Mouse (Mus musculus): ENCODE measurements at regions not wholly inside any gene's neighbourhood (a gene's known extent, or its start where the extent isn't known, plus 50 kb on each side); places are given as distances from the start of the nearest gene placed in this dataset.

DNA sequence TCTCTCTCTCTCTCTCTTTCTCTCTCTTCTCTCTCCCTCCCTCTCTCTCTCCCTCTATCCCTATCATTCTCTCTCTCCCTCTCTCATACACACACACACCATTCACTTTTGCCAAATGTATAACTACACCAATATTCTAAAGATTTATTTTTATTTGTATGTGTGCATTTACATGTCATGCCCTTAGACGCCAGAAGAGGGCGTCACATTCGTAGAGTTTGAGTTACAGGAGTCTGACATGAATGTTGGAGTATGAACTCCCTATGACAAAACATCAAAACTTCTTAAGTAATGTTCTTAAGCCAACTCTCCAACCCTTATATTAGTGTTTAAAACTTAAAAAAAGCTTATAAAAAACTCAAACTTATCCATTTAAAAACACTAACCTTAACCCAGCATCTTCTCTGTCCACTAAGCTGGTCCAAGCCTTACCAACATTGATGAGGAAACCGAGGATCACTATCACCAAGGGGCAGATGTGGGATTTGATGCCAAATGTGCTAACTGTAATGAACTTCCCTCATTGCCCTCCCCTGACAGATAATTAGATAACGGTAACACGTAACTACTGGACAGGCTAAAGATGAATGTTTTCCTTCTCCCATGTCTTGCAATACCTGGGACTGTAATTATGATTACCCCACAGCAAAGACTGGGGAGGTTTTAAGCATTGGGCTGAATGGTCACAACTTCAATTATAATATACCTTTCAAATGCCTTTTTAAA lies 176.7 kb downstream of the Tm2d1 start:
- no peaks in the 10 kb centered on the region for H3K27me3 ChIP-seq (replicated peaks; ENCODE audit: control insufficient read depth, insufficient read depth, low read length)
- 54% methylated on average over 6 of the region's 6 CpGs for WGBS
- no peak for DNase-seq (ENCODE audit: low spot score)
- H3K36me3 ChIP-seq (ENCODE audit: control insufficient read depth, insufficient read depth, low read length) = no peaks in the 10 kb centered on the region
- H3K27ac ChIP-seq (ENCODE audit: low read depth, low read length) = no peak overlapping the region
- H3K4me3 ChIP-seq (ENCODE audit: low read depth, low read length) = no peak overlapping the region
- no peak overlapping the region for H3K9ac ChIP-seq (ENCODE audit: low read length)
- H3K4me2 ChIP-seq (ENCODE audit: low read length) = no peak overlapping the region
- ATAC-seq = no peak
- no peaks in the 10 kb centered on the region for H3K4me1 ChIP-seq (ENCODE audit: control insufficient read depth, insufficient read depth, low read length)
- H3K9me3 ChIP-seq (replicated peaks; ENCODE audit: control insufficient read depth, low read length) = no peaks in the 10 kb centered on the region

DNA sequence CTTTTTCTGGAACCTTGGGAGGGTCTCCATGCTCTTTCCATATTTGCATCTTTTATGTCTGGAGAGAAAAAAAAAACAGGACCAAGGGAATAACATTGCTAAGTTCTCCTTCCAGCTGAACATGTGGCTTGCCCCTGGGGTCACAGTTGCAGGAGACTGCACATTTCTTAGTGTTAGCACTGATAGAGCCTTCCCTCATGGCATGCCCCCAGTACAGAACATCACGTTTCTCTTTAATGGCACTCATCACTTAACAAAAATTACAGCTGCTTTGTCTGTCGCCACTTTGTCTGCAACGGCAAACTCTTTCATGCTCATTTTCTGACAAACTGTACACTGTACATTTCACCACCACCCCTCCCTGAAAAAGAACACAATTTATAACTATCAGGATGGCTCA lies 180.0 kb downstream of the Tm2d1 start:
- no peaks in the 10 kb centered on the region for H3K9me3 ChIP-seq (replicated peaks; ENCODE audit: control insufficient read depth, low read length)
- ATAC-seq (no peak), DNase-seq (ENCODE audit: low spot score) (no peak)
- H3K9ac ChIP-seq (ENCODE audit: low read length) = no peak overlapping the region
- H3K4me2 ChIP-seq (ENCODE audit: low read length) = no peak overlapping the region
- 85% methylated on average over 3 of the region's 3 CpGs for WGBS
- H3K27me3 ChIP-seq (replicated peaks; ENCODE audit: control insufficient read depth, insufficient read depth, low read length) = no peaks in the 10 kb centered on the region
- H3K4me3 ChIP-seq (ENCODE audit: low read depth, low read length) = no peak overlapping the region
- no peaks in the 10 kb centered on the region for H3K4me1 ChIP-seq (ENCODE audit: control insufficient read depth, insufficient read depth, low read length)
- no peak overlapping the region for H3K27ac ChIP-seq (ENCODE audit: low read depth, low read length)
- no peaks in the 10 kb centered on the region for H3K36me3 ChIP-seq (ENCODE audit: control insufficient read depth, insufficient read depth, low read length)

DNA sequence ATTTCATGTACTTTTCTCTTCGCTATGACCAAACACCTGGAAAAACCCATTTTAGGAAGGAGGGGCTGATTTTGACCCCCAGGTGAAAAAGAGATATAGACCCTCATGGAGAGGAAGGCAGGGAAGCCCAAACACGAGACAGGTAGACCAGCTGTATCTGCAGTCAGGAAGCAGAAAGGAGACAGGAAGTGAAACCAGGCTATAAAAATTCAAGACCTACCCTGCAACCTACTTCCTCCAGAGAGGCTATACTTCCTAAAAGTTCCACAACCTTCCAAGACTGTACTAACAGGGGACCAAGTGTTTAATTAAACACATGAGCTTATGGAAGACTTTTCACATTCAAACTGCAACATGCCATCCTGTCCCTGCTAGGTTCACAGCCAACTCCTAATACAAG lies 180.9 kb downstream of the Tm2d1 start:
- H3K9ac ChIP-seq (ENCODE audit: low read length) = no peak overlapping the region
- H3K36me3 ChIP-seq (ENCODE audit: control insufficient read depth, insufficient read depth, low read length) = no peaks in the 10 kb centered on the region
- no peak overlapping the region for H3K4me2 ChIP-seq (ENCODE audit: low read length)
- no peaks in the 10 kb centered on the region for H3K27me3 ChIP-seq (replicated peaks; ENCODE audit: control insufficient read depth, insufficient read depth, low read length)
- H3K9me3 ChIP-seq (replicated peaks; ENCODE audit: control insufficient read depth, low read length) = no peaks in the 10 kb centered on the region
- H3K4me1 ChIP-seq (ENCODE audit: control insufficient read depth, insufficient read depth, low read length) = no peaks in the 10 kb centered on the region
- 96% methylated on average over 2 of the region's 2 CpGs for WGBS
- no peak overlapping the region for H3K27ac ChIP-seq (ENCODE audit: low read depth, low read length)
- no peak overlapping the region for H3K4me3 ChIP-seq (ENCODE audit: low read depth, low read length)
- ATAC-seq (no peak), DNase-seq (ENCODE audit: low spot score) (no peak)

DNA sequence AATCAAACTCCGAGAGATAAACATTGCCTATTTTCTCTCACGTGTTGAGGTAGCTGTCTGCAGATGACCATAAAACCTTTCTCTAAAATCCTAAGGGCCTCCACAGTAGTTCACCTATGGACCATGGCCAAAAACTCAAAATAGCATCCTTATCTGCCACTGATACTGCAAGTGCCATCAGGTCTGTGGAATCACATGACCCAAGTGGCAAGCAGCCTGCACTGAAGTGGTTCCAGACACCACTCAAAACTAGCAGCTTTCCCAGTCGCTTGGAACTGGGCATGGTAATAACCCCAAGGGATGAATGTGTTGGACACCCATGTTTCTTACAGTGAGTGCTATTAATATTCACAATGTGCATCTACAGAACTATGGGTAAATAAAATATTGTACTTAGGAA lies 182.0 kb downstream of the Tm2d1 start:
- WGBS = 82% methylated on average over 3 of the region's 3 CpGs
- H3K4me2 ChIP-seq (ENCODE audit: low read length) = no peak overlapping the region
- no peak for ATAC-seq

DNA sequence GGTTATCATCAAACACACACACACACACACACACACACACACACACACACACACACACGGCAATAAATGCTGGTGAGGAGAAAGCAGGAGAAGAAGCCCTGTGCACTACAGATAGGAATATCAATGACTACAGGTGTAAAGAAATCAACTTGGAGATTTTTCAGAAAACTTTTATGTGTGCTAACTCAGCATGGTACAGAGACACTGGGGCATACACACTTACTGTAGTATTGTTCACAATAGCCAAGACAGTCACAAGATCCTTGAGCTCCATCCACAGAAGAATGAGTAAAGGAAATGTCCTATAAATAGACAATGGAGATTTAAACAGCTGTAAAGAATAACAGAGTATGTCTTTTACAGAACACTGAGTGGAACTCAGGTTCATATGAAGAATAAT lies 182.4 kb downstream of the Tm2d1 start:
- no peaks in the 10 kb centered on the region for H3K4me1 ChIP-seq (ENCODE audit: control insufficient read depth, insufficient read depth, low read length)
- H3K9ac ChIP-seq (ENCODE audit: low read length) = no peak overlapping the region
- no peaks in the 10 kb centered on the region for H3K36me3 ChIP-seq (ENCODE audit: control insufficient read depth, insufficient read depth, low read length)
- ATAC-seq (no peak), DNase-seq (ENCODE audit: low spot score) (no peak)
- no peaks in the 10 kb centered on the region for H3K27me3 ChIP-seq (replicated peaks; ENCODE audit: control insufficient read depth, insufficient read depth, low read length)
- no peak overlapping the region for H3K4me3 ChIP-seq (ENCODE audit: low read depth, low read length)
- H3K27ac ChIP-seq (ENCODE audit: low read depth, low read length) = no peak overlapping the region
- 70% methylated on average over 1 of the region's 1 CpGs for WGBS
- no peaks in the 10 kb centered on the region for H3K9me3 ChIP-seq (replicated peaks; ENCODE audit: control insufficient read depth, low read length)
- H3K4me2 ChIP-seq (ENCODE audit: low read length) = no peak overlapping the region

More for the DNA sequence above, 182.0 kb downstream of the Tm2d1 start:
- no peaks in the 10 kb centered on the region for H3K4me1 ChIP-seq (ENCODE audit: control insufficient read depth, insufficient read depth, low read length)
- no peaks in the 10 kb centered on the region for H3K36me3 ChIP-seq (ENCODE audit: control insufficient read depth, insufficient read depth, low read length)
- H3K27ac ChIP-seq (ENCODE audit: low read depth, low read length) = no peak overlapping the region
- H3K4me3 ChIP-seq (ENCODE audit: low read depth, low read length) = no peak overlapping the region
- no peak overlapping the region for H3K9ac ChIP-seq (ENCODE audit: low read length)
- no peaks in the 10 kb centered on the region for H3K9me3 ChIP-seq (replicated peaks; ENCODE audit: control insufficient read depth, low read length)
- H3K27me3 ChIP-seq (replicated peaks; ENCODE audit: control insufficient read depth, insufficient read depth, low read length) = no peaks in the 10 kb centered on the region
- DNase-seq (ENCODE audit: low spot score) = no peak

DNA sequence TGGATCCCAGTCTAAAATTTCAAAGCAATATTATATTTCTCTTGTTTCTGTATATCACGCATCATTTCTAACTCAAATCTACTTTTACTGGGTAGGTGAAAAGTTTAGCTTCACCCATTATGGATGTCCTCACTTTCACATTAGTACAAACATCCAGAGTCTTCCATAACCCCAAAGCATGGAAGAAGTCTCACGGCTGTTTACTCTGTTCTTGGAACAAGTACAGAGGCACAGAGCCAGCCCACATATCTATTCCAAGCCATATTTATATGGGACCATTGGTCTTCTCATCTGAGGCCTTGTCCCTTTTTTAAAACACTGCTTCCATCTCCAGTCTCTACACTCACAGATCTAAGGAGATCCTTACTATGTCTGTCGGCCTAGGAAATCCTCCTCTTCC lies 192.8 kb downstream of the Tm2d1 start:
- H3K4me3 ChIP-seq (ENCODE audit: low read depth, low read length) = no peak overlapping the region
- no peaks in the 10 kb centered on the region for H3K9me3 ChIP-seq (replicated peaks; ENCODE audit: control insufficient read depth, low read length)
- no peak for DNase-seq (ENCODE audit: low spot score)
- no peaks in the 10 kb centered on the region for H3K36me3 ChIP-seq (ENCODE audit: control insufficient read depth, insufficient read depth, low read length)
- no peak overlapping the region for H3K9ac ChIP-seq (ENCODE audit: low read length)
- no peaks in the 10 kb centered on the region for H3K27me3 ChIP-seq (replicated peaks; ENCODE audit: control insufficient read depth, insufficient read depth, low read length)
- H3K27ac ChIP-seq (ENCODE audit: low read depth, low read length) = no peak overlapping the region
- ATAC-seq = no peak
- 90% methylated on average over 3 of the region's 3 CpGs for WGBS
- no peaks in the 10 kb centered on the region for H3K4me1 ChIP-seq (ENCODE audit: control insufficient read depth, insufficient read depth, low read length)
- H3K4me2 ChIP-seq (ENCODE audit: low read length) = no peak overlapping the region

DNA sequence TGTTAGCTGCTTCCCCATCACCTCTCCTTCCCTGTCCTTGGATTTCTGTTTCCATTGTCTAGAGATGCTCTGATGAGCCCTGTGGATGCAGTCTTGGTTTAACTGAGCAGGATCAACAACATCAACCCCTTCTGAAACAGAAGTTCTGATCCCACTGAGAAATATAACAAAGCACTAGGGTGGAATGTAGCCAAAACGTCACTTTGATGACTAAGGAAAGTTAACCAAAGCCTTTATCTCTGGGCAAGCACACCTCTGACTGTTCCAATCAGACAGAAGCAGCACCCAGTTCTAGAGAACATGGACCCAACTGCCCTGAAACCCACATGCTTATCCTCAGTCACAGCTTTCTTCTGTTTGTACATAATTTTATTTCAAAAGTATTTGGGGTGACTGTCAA lies 193.2 kb downstream of the Tm2d1 start:
- Histone ChIP-seq H3K4me3 (ENCODE audit: low read depth, low read length) (no peak overlapping the region), H3K4me2 (ENCODE audit: low read length) (no peak overlapping the region), H3K4me1 (ENCODE audit: control insufficient read depth, insufficient read depth, low read length) (no peaks in the 10 kb centered on the region), H3K27me3 (replicated peaks; ENCODE audit: control insufficient read depth, insufficient read depth, low read length) (no peaks in the 10 kb centered on the region), H3K36me3 (ENCODE audit: control insufficient read depth, insufficient read depth, low read length) (no peaks in the 10 kb centered on the region), H3K9ac (ENCODE audit: low read length) (no peak overlapping the region), H3K9me3 (replicated peaks; ENCODE audit: control insufficient read depth, low read length) (no peaks in the 10 kb centered on the region), H3K27ac (ENCODE audit: low read depth, low read length) (no peak overlapping the region)
- WGBS = 69% methylated on average over 1 of the region's 1 CpGs
- ATAC-seq (no peak), DNase-seq (ENCODE audit: low spot score) (no peak)

DNA sequence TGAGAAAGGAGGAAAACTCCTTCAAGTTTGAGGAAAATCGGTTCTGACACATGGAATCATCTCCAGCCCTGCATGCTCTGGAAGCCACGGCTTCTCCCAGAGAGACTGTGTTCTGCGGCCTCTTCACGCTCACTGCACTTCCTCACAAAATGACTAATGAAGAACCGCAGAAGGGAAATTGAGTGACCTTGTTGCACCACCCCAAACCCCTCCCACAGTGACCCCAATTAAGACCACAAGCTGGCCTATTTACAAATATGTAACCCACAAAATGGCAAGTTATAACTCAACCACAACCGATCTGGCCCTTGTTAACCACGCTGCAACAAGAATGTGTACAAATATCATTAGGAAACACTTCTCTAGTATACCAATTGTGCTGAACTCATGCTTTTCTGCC lies 194.2 kb downstream of the Tm2d1 start:
- Histone ChIP-seq H3K27ac (ENCODE audit: low read depth, low read length) (no peak overlapping the region), H3K36me3 (ENCODE audit: control insufficient read depth, insufficient read depth, low read length) (no peaks in the 10 kb centered on the region), H3K4me3 (ENCODE audit: low read depth, low read length) (no peak overlapping the region), H3K4me2 (ENCODE audit: low read length) (no peak overlapping the region), H3K27me3 (replicated peaks; ENCODE audit: control insufficient read depth, insufficient read depth, low read length) (no peaks in the 10 kb centered on the region), H3K9me3 (replicated peaks; ENCODE audit: control insufficient read depth, low read length) (no peaks in the 10 kb centered on the region), H3K4me1 (ENCODE audit: control insufficient read depth, insufficient read depth, low read length) (no peaks in the 10 kb centered on the region), H3K9ac (ENCODE audit: low read length) (no peak overlapping the region)
- DNase-seq (ENCODE audit: low spot score) (no peak), ATAC-seq (no peak)
- 86% methylated on average over 7 of the region's 7 CpGs for WGBS

DNA sequence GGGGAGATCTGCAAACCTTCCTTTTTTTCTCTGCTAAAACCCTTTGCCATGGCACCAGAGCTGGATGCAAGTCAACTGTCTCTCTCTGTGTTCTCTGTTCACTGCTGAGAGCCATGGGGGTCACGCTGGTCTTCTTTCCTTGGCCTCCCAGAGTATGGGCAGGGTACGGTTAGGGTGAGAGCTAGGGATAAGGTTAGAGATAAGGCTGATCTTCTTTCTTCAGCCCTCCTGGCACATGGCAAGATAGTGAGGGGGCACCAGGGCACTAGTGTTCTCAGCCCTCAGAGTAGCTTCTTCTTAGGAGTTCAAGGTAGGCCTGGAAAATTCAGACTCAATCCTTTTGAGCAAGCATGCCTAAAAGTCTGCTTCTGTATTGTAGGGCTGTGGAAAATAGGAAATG lies 196.1 kb downstream of the Tm2d1 start:
- H3K27ac ChIP-seq (ENCODE audit: low read depth, low read length) = no peak overlapping the region
- 91% methylated on average over 2 of the region's 2 CpGs for WGBS
- H3K9ac ChIP-seq (ENCODE audit: low read length) = no peak overlapping the region
- DNase-seq (ENCODE audit: low spot score) = no peak
- no peaks in the 10 kb centered on the region for H3K36me3 ChIP-seq (ENCODE audit: control insufficient read depth, insufficient read depth, low read length)
- no peaks in the 10 kb centered on the region for H3K4me1 ChIP-seq (ENCODE audit: control insufficient read depth, insufficient read depth, low read length)
- H3K4me3 ChIP-seq (ENCODE audit: low read depth, low read length) = no peak overlapping the region
- no peak for ATAC-seq
- H3K9me3 ChIP-seq (replicated peaks; ENCODE audit: control insufficient read depth, low read length) = no peaks in the 10 kb centered on the region
- no peak overlapping the region for H3K4me2 ChIP-seq (ENCODE audit: low read length)
- no peaks in the 10 kb centered on the region for H3K27me3 ChIP-seq (replicated peaks; ENCODE audit: control insufficient read depth, insufficient read depth, low read length)

Data from forebrain, embryonic 14.5 days (tissue).